Mouse (Mus musculus) liver, embryonic 14.5 days (tissue): ENCODE data around the gene Gm20736. TPM values are rescaled to one million over a fixed set of nuclear protein-coding genes. Genes with fewer than 3 reads are reported as not detected.
"Not testable (repeated sequence)": the region's sequence is repeated elsewhere in the genome, so short reads cannot be mapped to it uniquely, and the experiment has no call there.

ENCODE experiments used
- ATAC-seq: fragments of 200-750 bp; cut with Nextera tagmentation; 2 replicates; pipeline ENCODE4 v1.8.0; 2017; ENCODE audit warnings: moderate number of reproducible peaks, mild to moderate bottlenecking, moderate library complexity; ENCODE audit not compliant: insufficient read depth
- DNase-seq, 3 experiments: peaks; one replicate each; pipeline ENCODE4 v3.0.0-alpha.2; 2012 to 2013; ENCODE audit warnings: low read depth in 3 of 3, low spot score in 3 of 3
- H3K27ac ChIP-seq: fragments of 300-500 bp; sonication (generic); 2 replicates; pipeline ENCODE4 v1.5.1; 2014; ENCODE audit warnings: moderate library complexity, mild to moderate bottlenecking, control low read depth, inconsistent platforms
- H3K27me3 ChIP-seq: fragments of 300-500 bp; sonication (generic); 2 replicates; pipeline ENCODE4 v1.6.1; 2014; ENCODE audit warnings: mild to moderate bottlenecking, low read length, moderate library complexity; ENCODE audit not compliant: control insufficient read depth, insufficient read depth
- H3K36me3 ChIP-seq: fragments of 300-500 bp; sonication (generic); replicated peaks from 2 replicates; pipeline ENCODE4 v1.6.1; 2014; ENCODE audit warnings: low read depth; ENCODE audit not compliant: control insufficient read depth, insufficient read depth
- H3K4me1 ChIP-seq, 2 experiments: fragments of 200-500 bp in 1 of 2; fragments of 300-500 bp in 1 of 2; sonication (generic) in 1 of 2; replicated peaks; 2 replicates each; pipeline ENCODE4 v1.6.1; 2012 to 2014; ENCODE audit warnings: antibody characterized with exemption in 1 of 2, inconsistent platforms in 1 of 2, low read length in 1 of 2; ENCODE audit not compliant: control insufficient read depth in 2 of 2, insufficient read depth in 2 of 2
- H3K4me2 ChIP-seq: fragments of 300-500 bp; sonication (generic); 2 replicates; pipeline ENCODE4 v1.6.1; 2014; ENCODE audit warnings: low read depth, mild to moderate bottlenecking, control low read depth, moderate library complexity
- H3K4me3 ChIP-seq, 2 experiments: fragments of 200-500 bp in 1 of 2; fragments of 300-500 bp in 1 of 2; sonication (generic) in 1 of 2; 2 replicates each; pipeline ENCODE4 v1.5.1; 2012 to 2014; ENCODE audit warnings: low read depth in 2 of 2, low read length in 2 of 2, mild to moderate bottlenecking in 2 of 2, control low read depth in 1 of 2, inconsistent platforms in 1 of 2, moderate library complexity in 1 of 2; ENCODE audit not compliant: insufficient read depth in 1 of 2
- H3K9ac ChIP-seq: fragments of 300-500 bp; sonication (generic); replicated peaks from 2 replicates; pipeline ENCODE4 v1.6.1; 2014; ENCODE audit warnings: mild to moderate bottlenecking, control low read depth, moderate library complexity
- H3K9me3 ChIP-seq: fragments of 300-500 bp; sonication (generic); 2 replicates; pipeline ENCODE4 v1.6.1; 2016; ENCODE audit warnings: low read length, mixed read lengths; ENCODE audit not compliant: control insufficient read depth
- WGBS: fragments of 180-500 bp; shearing (Covaris S2); extraction: QIAGEN DNeasy Blood & Tissue Kit; methylation state at CpG from one replicate; pipeline ENCODE4 v1.1.7; 2014; ENCODE audit not compliant: insufficient replicate concordance; 5-methylcytosine and 5-hydroxymethylcytosine counted together
- polyA plus RNA-seq, 2 experiments: library from polyadenylated mRNA; depleted of rRNA in 1 of 2; stranded (reverse) in 1 of 2; unstranded in 1 of 2; fragments of >200 nt; fragmentation: Nextera tagmentation in 1 of 2; extraction: Ambion mirVana in 1 of 2; gene quantifications; 2 replicates each; pipeline versions ENCODE4 v1.2.1 to v1.2.3; 2012 to 2014

Gm20736 gene
- not detected in 2 replicates for polyA plus RNA-seq (2012; rRNA removed)
- polyA plus RNA-seq (2014; fragmentation: Nextera tagmentation; extraction: Ambion mirVana): not detected in 2 replicates

DNA sequence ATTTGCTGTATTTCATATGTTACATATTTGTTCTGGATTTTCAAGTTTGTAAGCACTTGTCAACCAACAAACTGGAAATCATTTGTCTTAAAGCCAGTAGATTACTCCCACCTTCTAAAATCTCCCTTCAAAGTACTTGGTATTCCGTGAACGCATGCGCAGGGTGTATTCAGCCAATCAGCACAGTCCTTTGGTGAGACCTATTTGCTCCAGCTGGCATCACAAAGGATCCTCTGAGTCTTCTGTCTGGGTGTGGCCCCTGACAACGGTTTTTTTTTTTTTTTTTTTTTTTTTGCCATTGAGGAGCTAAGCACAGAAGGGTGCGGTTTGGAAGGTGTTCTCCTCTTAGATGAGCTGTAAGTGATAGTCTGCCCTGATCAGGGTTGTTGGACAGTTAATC is at the start of gene Gm20736:
Gene Gm20736, plus strand, starts transcription at position 301 of the 400 bp plus-strand sequence.
- not testable (repeated sequence) for H3K4me2 ChIP-seq, H3K27ac ChIP-seq, H3K9ac ChIP-seq, H3K4me3 ChIP-seq, H3K4me1 ChIP-seq, H3K36me3 ChIP-seq, ATAC-seq, DNase-seq, H3K9me3 ChIP-seq, H3K27me3 ChIP-seq
- WGBS: no CpG with 5 or more reads among the region's 5 CpGs

Other genes starting within 250 kb of the Gm20736 start
- gene Gm20924, start 170.2 kb upstream of the Gm20736 start, polyA plus RNA-seq (2012; rRNA removed): not detected in 2 replicates
- not detected in 2 replicates for gene Gm20924, start 170.2 kb upstream of the Gm20736 start, polyA plus RNA-seq (2014; fragmentation: Nextera tagmentation; extraction: Ambion mirVana)